Mouse (Mus musculus) duodenum, adult 2 months (tissue): ENCODE results near the gene Exoc6. TPM values are rescaled to one million over a fixed set of nuclear protein-coding genes. Genes with fewer than 3 reads are reported as not detected.

Experiments used
- polyA plus RNA-seq: library from polyadenylated mRNA; depleted of rRNA; stranded (reverse); fragments of >200 nt; gene quantifications from 2 replicates; pipeline ENCODE4 v1.2.3, GENCODE M21; 2012; ENCODE audit warnings: low replicate concordance; rRNA removed

Exoc6 gene
- 4.5 and 5.0 TPM in 2 replicates for polyA plus RNA-seq

DNA sequence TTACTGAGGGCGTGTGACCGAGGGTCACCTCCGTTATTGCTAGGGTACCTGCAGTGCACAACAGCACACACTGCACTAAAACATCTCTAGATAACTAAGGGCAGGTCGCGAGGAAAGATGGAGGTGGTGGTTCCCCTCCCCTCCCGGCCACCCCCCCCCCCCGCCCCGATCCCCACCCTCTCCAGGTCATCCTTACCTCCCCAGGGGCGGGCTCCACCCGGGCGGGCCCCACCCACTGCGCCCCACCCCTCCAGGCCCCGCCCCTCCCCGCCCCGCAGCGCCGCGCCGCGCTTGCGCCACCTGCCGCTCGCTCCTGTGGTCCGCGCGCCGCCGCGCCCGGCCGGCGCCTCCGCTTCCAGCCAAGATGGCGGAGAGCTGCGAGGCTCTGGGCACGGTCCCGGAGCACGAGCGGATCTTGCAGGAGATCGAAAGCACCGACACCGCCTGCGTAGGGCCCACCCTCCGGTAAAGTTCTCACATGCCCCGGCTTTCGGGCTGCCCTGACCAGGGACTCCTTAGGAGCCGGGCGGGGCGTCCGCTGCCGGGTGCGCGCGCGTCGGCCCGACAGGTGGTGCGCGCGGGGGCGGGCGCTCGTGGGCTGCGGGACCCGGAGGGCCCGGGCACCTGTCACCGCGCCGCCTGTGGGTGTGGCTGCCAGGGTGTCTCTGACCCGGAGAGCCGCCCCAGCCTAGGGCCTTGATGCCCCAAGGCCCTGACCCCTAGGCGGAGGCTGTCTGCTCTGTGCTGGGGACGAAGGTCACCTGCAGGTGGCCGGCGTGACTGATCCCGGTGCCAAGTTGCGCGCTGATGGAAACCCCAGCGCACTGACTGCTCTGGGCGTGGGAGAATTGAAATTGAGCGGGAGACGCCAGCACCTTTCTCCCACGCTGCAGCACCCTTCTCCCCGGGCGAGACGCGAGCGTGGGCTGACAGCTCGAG, at the start of gene Exoc6:
Gene Exoc6, plus strand, starts transcription at position 318 of the 939 bp plus-strand sequence.

DNA sequence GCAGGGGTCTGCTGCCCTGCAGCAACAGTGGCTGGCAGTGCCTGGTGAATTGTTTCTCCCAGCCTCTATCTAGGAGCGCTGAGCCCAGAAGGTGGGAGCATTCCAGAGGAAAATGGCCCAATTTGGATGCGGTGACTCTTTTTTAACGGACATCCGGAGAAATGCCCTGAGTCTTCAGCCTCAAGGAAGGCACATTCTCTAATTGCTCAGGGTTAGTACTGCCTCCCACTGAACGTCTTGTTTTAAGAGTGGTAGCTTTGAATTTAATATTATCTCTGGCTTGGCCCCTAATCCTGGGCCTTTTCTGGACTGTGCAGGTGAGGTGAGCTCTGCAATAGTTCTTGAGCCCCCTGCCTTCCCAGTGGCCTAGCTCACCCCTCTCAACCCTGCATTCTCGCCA, 135.1 kb downstream of the Exoc6 start, which contains the start of gene Cyp26c1:
Gene Cyp26c1, plus strand, starts transcription at position 301 of the 400 bp plus-strand sequence.

DNA sequence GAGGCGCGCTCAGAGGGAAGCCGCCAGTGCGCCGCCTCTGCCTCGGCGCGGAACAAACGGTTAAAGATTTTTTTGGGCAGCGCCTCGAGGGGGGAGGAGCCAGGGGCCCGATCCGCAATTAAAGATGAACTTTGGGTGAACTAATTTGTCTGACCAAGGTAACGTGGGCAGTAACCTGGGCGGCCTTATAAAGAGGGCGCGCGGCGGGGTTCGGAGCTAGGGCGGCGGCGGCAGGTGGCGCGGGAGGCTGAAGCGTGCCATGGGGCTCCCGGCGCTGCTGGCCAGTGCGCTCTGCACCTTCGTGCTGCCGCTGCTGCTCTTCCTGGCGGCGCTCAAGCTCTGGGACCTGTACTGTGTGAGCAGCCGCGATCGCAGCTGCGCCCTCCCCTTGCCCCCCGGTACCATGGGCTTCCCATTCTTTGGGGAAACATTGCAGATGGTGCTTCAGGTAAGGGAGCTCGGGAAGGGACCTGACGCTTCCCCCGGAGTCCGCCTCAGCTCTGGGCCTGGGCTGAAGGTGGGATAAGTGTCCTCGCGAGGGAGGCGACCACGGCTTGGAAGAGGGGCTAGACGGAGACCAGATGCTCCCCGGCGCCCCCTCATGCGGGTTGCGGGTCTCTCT, 147.5 kb downstream of the Exoc6 start, which contains the start of gene Cyp26a1:
Gene Cyp26a1, plus strand, starts transcription at position 148 of the 622 bp plus-strand sequence.

Other genes starting within 250 kb of the Exoc6 start
- 4.4 and 5.6 TPM in 2 replicates for gene Ide, start 212.6 kb upstream of the Exoc6 start, polyA plus RNA-seq
- gene Kif11, start 174.0 kb upstream of the Exoc6 start, polyA plus RNA-seq = 0.81 and 0.89 TPM in 2 replicates
- 8.7 and 10.7 TPM in 2 replicates for gene Hhex, start 115.6 kb upstream of the Exoc6 start, polyA plus RNA-seq
- not detected in 2 replicates for gene Cyp26c1, start 135.2 kb downstream of the Exoc6 start, polyA plus RNA-seq
- 0.32 TPM in 1 of 2 replicates, not detected in the other for gene Cyp26a1, start 147.4 kb downstream of the Exoc6 start, polyA plus RNA-seq